ENCODE assay signal across 24 mouse cellular contexts in genomic region chr16:93123707-93124106, GRCm38 (mm10).
DNase-seq lines count a peak whose midpoint lies in the region; ATAC-seq lines count a peak whose summit lies in the region.
"Had no signal": no experiment of that assay in that cellular context is flagged by ENCODE, and none has a peak within 500 bp of the region (broad histone marks: within the 10 kb centered on the region; RNA-seq: fewer than 3 reads in every experiment).

No protein-coding gene starts in this region.

- no peaks in the 10 kb centered on the region for H3K36me3 ChIP-seq in heart, embryonic 11.5 days (ENCODE audit: control insufficient read depth, insufficient read depth, low read length)
- H3K36me3 ChIP-seq in liver, embryonic 15.5 days (replicated peaks) = no peaks in the 10 kb centered on the region
- H3K36me3 ChIP-seq: embryonic facial prominence, embryonic 15.5 days; heart, embryonic 12.5 days; hindbrain, embryonic 10.5 days; limb, embryonic 15.5 days; midbrain, embryonic 12.5 days had no signal

- no peak for DNase-seq in heart, adult 11 months
- peak; percentile 12 to 25 for DNase-seq in natural killer cell, adult 2 months (ENCODE audit: low spot score in 2 of 2)
- no peak for DNase-seq in layer of hippocampus, postnatal 14 days (ENCODE audit: low spot score in 2 of 2)
- DNase-seq in adrenal gland, adult 18-20 months (ENCODE audit: low spot score in 2 of 2) = no peak
- no peak for DNase-seq in thymus, postnatal 14 days
- DNase-seq: adrenal gland, postnatal 10 days; cerebellum, adult 18-20 months; cerebellum, postnatal 36 days; gastrocnemius, adult 2 months; heart, postnatal 10 days; kidney, adult 11 months; left cerebral cortex, postnatal 4 days; thymus, postnatal 25 days had no signal

- no peaks in the 10 kb centered on the region for H3K9me3 ChIP-seq in heart, embryonic 11.5 days (replicated peaks; ENCODE audit: control insufficient read depth, low read length)
- no peaks in the 10 kb centered on the region for H3K9me3 ChIP-seq in liver, embryonic 15.5 days (replicated peaks)
- H3K9me3 ChIP-seq: embryonic facial prominence, embryonic 15.5 days; heart, embryonic 12.5 days; hindbrain, embryonic 10.5 days; limb, embryonic 15.5 days; midbrain, embryonic 12.5 days had no signal

- ATAC-seq in heart, embryonic 11.5 days (replicated peaks; ENCODE audit: insufficient number of reproducible peaks, low FRiP score, low TSS enrichment) = peak; percentile 68
- ATAC-seq in granulocyte monocyte progenitor cell, adult 5-6 weeks (replicated peaks; ENCODE audit: poor library complexity, severe bottlenecking) = peak; percentile 50
- ATAC-seq in liver, embryonic 15.5 days (ENCODE audit: insufficient read depth) = peak; percentile 41
- ATAC-seq: CD4-positive, CD25-positive, alpha-beta regulatory T cell, adult 4 months; lung, postnatal 0 days had no signal

- no peak overlapping the region for H3K27ac ChIP-seq in heart, embryonic 11.5 days (ENCODE audit: low read depth, low read length)
- H3K27ac ChIP-seq in liver, embryonic 15.5 days (replicated peaks) = peak overlapping the region; percentile 7; the same call in 1 of the 2 replicates
- H3K27ac ChIP-seq: embryonic facial prominence, embryonic 15.5 days; gastrocnemius, adult 2 months; hindbrain, embryonic 10.5 days; kidney, postnatal 0 days; limb, embryonic 15.5 days; midbrain, embryonic 12.5 days had no signal

- H3K4me3 ChIP-seq in heart, embryonic 11.5 days (ENCODE audit: low read depth, low read length) = no peak overlapping the region
- no peak overlapping the region for H3K4me3 ChIP-seq in liver, embryonic 15.5 days (replicated peaks)
- H3K4me3 ChIP-seq: embryonic facial prominence, embryonic 15.5 days; gastrocnemius, adult 2 months; heart, embryonic 12.5 days; hindbrain, embryonic 10.5 days; limb, embryonic 15.5 days; midbrain, embryonic 12.5 days had no signal

- H3K4me1 ChIP-seq in heart, embryonic 11.5 days (ENCODE audit: control insufficient read depth, insufficient read depth, low read length) = no peaks in the 10 kb centered on the region
- H3K4me1 ChIP-seq in liver, embryonic 15.5 days (replicated peaks) = peaks cover 47% of the 10 kb centered on the region
- H3K4me1 ChIP-seq: embryonic facial prominence, embryonic 15.5 days; heart, embryonic 12.5 days; midbrain, embryonic 12.5 days had no signal

- WGBS in heart, embryonic 11.5 days (ENCODE audit: insufficient replicate concordance) = 59% methylated on average over 8 of the region's 8 CpGs
- 16% methylated on average over 8 of the region's 8 CpGs for WGBS in liver, embryonic 15.5 days (ENCODE audit: insufficient replicate concordance)

- no peak overlapping the region for H3K4me2 ChIP-seq in heart, embryonic 11.5 days
- peak overlapping the region; percentile 50 for H3K4me2 ChIP-seq in liver, embryonic 15.5 days
- H3K4me2 ChIP-seq: embryonic facial prominence, embryonic 15.5 days; heart, embryonic 12.5 days; limb, embryonic 15.5 days; midbrain, embryonic 12.5 days had no signal

- H3K9ac ChIP-seq in heart, embryonic 11.5 days (ENCODE audit: low read depth, low read length) = no peak overlapping the region
- H3K9ac ChIP-seq in liver, embryonic 15.5 days = no peak overlapping the region
- H3K9ac ChIP-seq: embryonic facial prominence, embryonic 15.5 days; heart, embryonic 12.5 days; limb, embryonic 15.5 days; midbrain, embryonic 12.5 days had no signal

- peaks cover 7% of the 10 kb centered on the region for H3K27me3 ChIP-seq in heart, embryonic 11.5 days (ENCODE audit: control insufficient read depth, insufficient read depth, low read length)
- H3K27me3 ChIP-seq in liver, embryonic 15.5 days = peaks cover 36% of the 10 kb centered on the region
- H3K27me3 ChIP-seq: embryonic facial prominence, embryonic 15.5 days; limb, embryonic 15.5 days; midbrain, embryonic 12.5 days had no signal

Comparison
In these comparisons a context has a peak if more than half of its experiments do, and no peak if none do; other contexts are left out.
1. DNase-seq: peak in natural killer cell, adult 2 months (2 of 2); none in heart, adult 11 months (single experiment), layer of hippocampus, postnatal 14 days (0 of 2), adrenal gland, adult 18-20 months (0 of 2) and thymus, postnatal 14 days (single experiment).
2. Peak in every context shown above with its lines, with median percentiles within 50 percentile points of each other: ATAC-seq.